12 mouse cellular contexts compared by ENCODE assay signal in the genomic region with DNA sequence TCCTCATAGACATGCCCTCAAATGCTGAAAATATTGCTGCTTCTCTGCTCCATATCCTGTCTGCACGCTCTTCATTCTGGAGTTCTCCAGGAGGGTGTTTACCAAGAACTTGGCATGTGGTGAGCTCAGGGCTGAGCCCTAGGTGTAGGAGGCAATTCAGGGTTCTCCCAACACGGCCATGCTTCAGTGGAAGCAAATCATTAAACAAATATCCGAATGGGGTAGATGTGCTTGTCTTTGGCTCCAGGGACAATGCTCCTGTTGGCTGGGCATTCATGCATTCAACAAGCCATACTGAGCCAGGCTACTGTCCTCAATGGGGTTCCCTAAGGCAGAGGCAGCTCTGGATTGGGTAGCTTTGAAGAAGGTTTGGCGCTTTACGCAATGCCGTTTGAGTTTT.
"Had no signal": no experiment of that assay in that cellular context is flagged by ENCODE, and none has a peak within 500 bp of the region (broad histone marks: within the 10 kb centered on the region; RNA-seq: fewer than 3 reads in every experiment).

No protein-coding gene starts in this region.

- DNase-seq: lung, embryonic 14.5 days; lung, postnatal 10 days; lung, postnatal 4 days; midbrain, embryonic 14.5 days; retina, postnatal 1 day; right cerebral cortex, adult 18-20 months; right cerebral cortex, postnatal 25 days; right cerebral cortex, postnatal 4 days; spleen, adult 18-20 months; thymus, adult 18-20 months; thymus, postnatal 14 days; thymus, postnatal 36 days had no signal
